Mouse (Mus musculus): Measurements from ENCODE around the gene Ilk.

DNA sequence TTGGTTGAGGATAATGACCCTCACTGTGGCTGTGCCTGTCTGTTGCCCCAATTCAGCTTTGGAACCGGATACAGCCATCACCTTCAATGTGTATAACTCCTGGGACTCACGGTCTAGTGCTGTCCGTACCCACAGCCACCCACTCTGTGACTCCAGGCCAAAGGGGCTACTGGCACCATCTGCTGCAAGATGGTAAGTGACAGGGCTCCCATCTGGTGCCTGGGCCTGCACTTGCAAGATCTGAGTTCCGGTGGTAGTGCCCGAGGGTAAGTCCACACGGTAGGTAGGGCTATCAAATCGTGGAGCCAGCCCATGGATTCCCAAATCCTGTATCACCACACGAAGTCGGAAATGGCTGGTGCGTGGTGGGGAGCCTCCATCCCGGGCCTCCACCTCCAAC lies 27.9 kb downstream of the Ilk start:
- no peak for TF ChIP-seq CTCF (IDR thresholded peaks at IDR 0.05)
- TF ChIP-seq EP300 (IDR thresholded peaks at IDR 0.05; ENCODE audit: insufficient read depth, low read depth, low read length): no peak
- no peak for TF ChIP-seq POLR2A (IDR thresholded peaks at IDR 0.05; ENCODE audit: insufficient read depth, low read depth, low read length)
